9 mouse cellular contexts compared by ENCODE assay signal in genomic region chr11:97540604-97541003, GRCm38 (mm10). TPM values are rescaled to one million over a fixed set of nuclear protein-coding genes. Genes with fewer than 3 reads are reported as not detected.
A peak's percentile ranks its signal among the peaks of the same experiment; 100 is the strongest.
DNase-seq lines count a peak whose midpoint lies in the region; TF ChIP-seq lines count a peak whose summit lies in the region.
"Had no signal": no experiment of that assay in that cellular context is flagged by ENCODE, and none has a peak within 500 bp of the region (broad histone marks: within the 10 kb centered on the region; RNA-seq: fewer than 3 reads in every experiment).

No protein-coding gene starts in this region.

- no peak for TF ChIP-seq POLR2A in brain, embryonic 14.5 days (IDR thresholded peaks at IDR 0.05; ENCODE audit: borderline replicate concordance, extremely low read depth, insufficient read depth, insufficient read length, poor library complexity, severe bottlenecking)

- DNase-seq in left cerebral cortex, postnatal 4 days, result peak; percentile 90
- no peak for DNase-seq in left cerebral cortex, adult 18-20 months (ENCODE audit: low spot score in 2 of 2)
- peak; percentile 64 for DNase-seq in MN1 (ENCODE audit: low spot score)
- DNase-seq in brain, embryonic 14.5 days (ENCODE audit: low read depth), result peak; percentile 95
- peak; percentile 78 for DNase-seq in kidney, postnatal 14 days
- no peak for DNase-seq in thymus, adult 18-20 months
- no peak for DNase-seq in adrenal gland, adult 18-20 months (ENCODE audit: low spot score in 2 of 2)

- no peak for TF ChIP-seq CTCF in brain, embryonic 14.5 days (IDR thresholded peaks at IDR 0.05; ENCODE audit: borderline replicate concordance, extremely low read depth, insufficient read depth, insufficient read length)

- intact Hi-C loops in left cerebral cortex, postnatal 4 days (cut with DNase I), result no loop called here

RNA-seq across cellular contexts. Expression of gene Srcin1, which starts 35.4 kb away (rescaled TPM):
- total RNA-seq in left cerebral cortex, postnatal 4 days (2021), result 100 to 1,000 TPM; 163 to 177 TPM
- 100 to 1,000 TPM; 246 to 287 TPM for total RNA-seq in left cerebral cortex, adult 18-20 months (2021)
- 45.1 and 70.2 TPM in 2 replicates for polyA plus RNA-seq in brain, embryonic 14.5 days (2012; rRNA removed)
- 10 to 100 TPM; 11.4 to 12.3 TPM for total RNA-seq in adrenal gland, adult 18-20 months (2021)

RNA-seq across cellular contexts. Expression of gene 4933428G20Rik, which starts 40.5 kb away (rescaled TPM):
- under 1 TPM in 1 of 2 experiments, not detected in 1; 0.26 TPM for total RNA-seq in left cerebral cortex, postnatal 4 days (2021)
- total RNA-seq in left cerebral cortex, adult 18-20 months (2021), result not detected
- 0.12 and 0.21 TPM in 2 replicates for polyA plus RNA-seq in brain, embryonic 14.5 days (2012; rRNA removed)
- total RNA-seq in adrenal gland, adult 18-20 months (2021), result under 1 TPM; 0.19 to 0.20 TPM
- polyA plus RNA-seq: neural tube, embryonic 11.5 days; small intestine, adult 2 months had no signal

Comparison
In these comparisons a context has a peak if more than half of its experiments do, and no peak if none do; other contexts are left out.
1. DNase-seq: peak in left cerebral cortex, postnatal 4 days (single experiment), MN1 (single experiment), brain, embryonic 14.5 days (single experiment) and kidney, postnatal 14 days (single experiment); none in left cerebral cortex, adult 18-20 months (0 of 2), thymus, adult 18-20 months (0 of 2) and adrenal gland, adult 18-20 months (0 of 2).
2. RNA of gene Srcin1, which starts 35.4 kb away (total RNA-seq): 246 to 287 TPM in left cerebral cortex, adult 18-20 months and 163 to 177 TPM in left cerebral cortex, postnatal 4 days; 11.4 to 12.3 TPM in adrenal gland, adult 18-20 months; every median in the first group is over 10 times any median in the second.